Mouse (Mus musculus): ENCODE measurements around the gene BC025446. TPM values are rescaled to one million over a fixed set of nuclear protein-coding genes. Genes with fewer than 3 reads are reported as not detected.

Gene BC025446
- polyA plus RNA-seq, 1 experiment from 2014 or later = 4.9 TPM

- Histone ChIP-seq H3K9ac (no peak overlapping the region), H3K27me3 (no peaks in the 10 kb centered on the region), H3K27ac (replicated peaks) (no peak overlapping the region), H3K9me3 (replicated peaks) (no peaks in the 10 kb centered on the region), H3K4me2 (no peak overlapping the region), H3K36me3 (replicated peaks) (no peaks in the 10 kb centered on the region), H3K4me3 (replicated peaks) (no peak overlapping the region), H3K4me1 (replicated peaks) (no peaks in the 10 kb centered on the region)
- ATAC-seq (ENCODE audit: insufficient read depth) = no peak
Measured at GRCm38 (mm10) chr15:75265863-75266262, 49.7 kb downstream of the BC025446 start.

- H3K4me3 ChIP-seq (replicated peaks) = no peak overlapping the region
- no peaks in the 10 kb centered on the region for H3K36me3 ChIP-seq (replicated peaks)
- WGBS (ENCODE audit: insufficient replicate concordance) = 28% methylated on average over 1 of the region's 1 CpGs
- no peak for ATAC-seq (ENCODE audit: insufficient read depth)
- no peaks in the 10 kb centered on the region for H3K27me3 ChIP-seq
- H3K9ac ChIP-seq = no peak overlapping the region
- no peaks in the 10 kb centered on the region for H3K4me1 ChIP-seq (replicated peaks)
- no peaks in the 10 kb centered on the region for H3K9me3 ChIP-seq (replicated peaks)
- H3K27ac ChIP-seq (replicated peaks) = no peak overlapping the region
- no peak overlapping the region for H3K4me2 ChIP-seq
Measured at GRCm38 (mm10) chr15:75266626-75267025, 50.5 kb downstream of the BC025446 start.

- Histone ChIP-seq H3K4me3 (replicated peaks) (no peak within 1 kb of the TSS), H3K36me3 (replicated peaks) (no peaks in the 10 kb centered on the region), H3K27me3 (no peaks in the 10 kb centered on the region), H3K27ac (replicated peaks) (no peak within 1 kb of the TSS), H3K4me1 (replicated peaks) (no peaks in the 10 kb centered on the region), H3K4me2 (no peak within 1 kb of the TSS), H3K9ac (no peak within 1 kb of the TSS), H3K9me3 (replicated peaks) (no peaks in the 10 kb centered on the region)
- ATAC-seq (ENCODE audit: insufficient read depth) = no peak
Measured at GRCm38 (mm10) chr15:75268121-75268520, 51.9 kb downstream of the BC025446 start, which contains the start of gene Ly6f. Ly6f (plus strand) TSS chr15:75268421.

DNA sequence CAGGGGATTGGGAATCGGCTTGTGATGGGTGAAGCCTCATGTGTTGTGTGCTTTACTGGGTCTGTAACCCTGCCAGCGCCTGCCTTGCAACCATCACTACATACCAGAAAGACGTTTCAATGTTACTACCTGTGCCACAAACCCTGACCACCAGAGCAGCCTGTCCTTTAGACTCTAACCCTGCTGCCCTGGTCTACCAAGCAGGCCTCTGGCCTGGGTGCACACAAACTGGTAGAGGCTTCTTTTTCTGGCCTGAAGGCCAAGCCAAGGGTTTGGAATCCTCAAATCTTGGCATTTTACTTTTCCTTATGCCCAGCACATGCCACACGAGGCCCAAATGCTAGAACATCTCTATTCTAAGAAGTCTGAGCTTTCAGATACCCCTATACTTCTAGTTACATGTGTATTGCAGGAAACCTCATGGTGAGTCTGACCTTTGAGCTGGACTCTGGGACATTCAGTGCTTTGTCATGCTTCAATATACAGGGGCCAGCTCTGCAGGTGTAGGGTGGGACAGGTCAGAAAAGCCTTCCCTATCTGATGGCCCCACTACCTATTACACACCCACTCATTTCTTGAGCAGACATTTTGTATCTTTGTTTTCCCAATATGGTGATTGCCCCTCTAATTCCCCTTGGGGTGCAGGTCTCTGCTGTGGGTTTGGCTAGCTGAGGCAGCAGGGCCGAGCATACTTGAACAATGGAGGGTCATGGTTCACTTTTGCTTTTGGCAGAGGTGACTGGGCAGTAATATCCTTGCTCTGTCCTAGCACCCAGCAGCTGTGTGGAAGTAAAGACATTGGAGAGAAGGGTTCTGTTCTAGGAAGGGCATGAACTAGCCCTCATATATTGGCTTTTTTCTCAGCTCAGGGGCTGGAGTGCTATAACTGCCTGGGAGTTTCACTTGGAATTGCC is 53.0 kb downstream of the BC025446 start:
- H3K9me3 ChIP-seq (replicated peaks) = no peaks in the 10 kb centered on the region
- no peak overlapping the region for H3K4me3 ChIP-seq (replicated peaks)
- no peak overlapping the region for H3K9ac ChIP-seq
- ATAC-seq (ENCODE audit: insufficient read depth) = no peak
- WGBS (ENCODE audit: insufficient replicate concordance) = 53% methylated on average over 5 of the region's 5 CpGs
- H3K27ac ChIP-seq (replicated peaks) = no peak overlapping the region
- H3K4me1 ChIP-seq (replicated peaks) = no peaks in the 10 kb centered on the region
- H3K4me2 ChIP-seq = no peak overlapping the region
- no peaks in the 10 kb centered on the region for H3K36me3 ChIP-seq (replicated peaks)
- H3K27me3 ChIP-seq = no peaks in the 10 kb centered on the region

GRCm38 (mm10) chr15:75270169-75270568 is 54.0 kb downstream of the BC025446 start:
- Histone ChIP-seq H3K27me3 (no peaks in the 10 kb centered on the region), H3K9me3 (replicated peaks) (no peaks in the 10 kb centered on the region), H3K4me1 (replicated peaks) (no peaks in the 10 kb centered on the region), H3K4me3 (replicated peaks) (no peak overlapping the region), H3K9ac (no peak overlapping the region), H3K4me2 (no peak overlapping the region), H3K36me3 (replicated peaks) (no peaks in the 10 kb centered on the region), H3K27ac (replicated peaks) (no peak overlapping the region)
- ATAC-seq (ENCODE audit: insufficient read depth) = no peak

DNA sequence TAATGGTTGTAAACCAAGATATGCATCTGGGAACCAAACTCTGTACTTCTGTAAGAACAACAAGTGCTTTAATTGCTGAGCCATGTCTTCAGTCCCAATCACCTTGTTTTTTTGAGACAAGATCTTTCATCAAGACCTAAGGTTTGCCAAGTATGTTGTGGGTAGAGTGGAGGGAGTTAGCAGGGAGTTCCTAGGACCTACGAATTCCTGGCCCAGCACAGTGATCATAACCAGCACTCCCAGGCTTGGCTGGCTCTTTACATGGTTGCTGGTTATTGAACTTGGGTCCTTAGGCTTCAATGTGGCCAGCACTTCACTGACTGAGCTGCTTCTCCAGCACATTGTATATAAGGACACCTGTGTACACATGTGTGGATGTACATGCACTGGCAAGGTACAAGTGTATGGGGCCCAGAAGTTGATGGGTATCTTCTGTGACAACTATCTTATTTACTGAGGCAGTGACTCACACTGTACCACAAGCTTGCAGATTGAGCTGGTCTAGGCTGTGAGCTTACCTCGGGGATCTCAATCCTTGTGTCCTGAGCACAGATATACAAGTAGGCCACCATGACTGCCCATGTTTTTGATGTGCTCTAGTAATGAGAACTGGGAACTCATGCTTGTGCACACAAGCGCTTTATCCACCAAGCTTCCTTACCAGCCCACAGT is 54.7 kb downstream of the BC025446 start:
- Histone ChIP-seq H3K4me2 (no peak overlapping the region), H3K4me3 (replicated peaks) (no peak overlapping the region), H3K9me3 (replicated peaks) (no peaks in the 10 kb centered on the region), H3K4me1 (replicated peaks) (no peaks in the 10 kb centered on the region), H3K27me3 (no peaks in the 10 kb centered on the region), H3K36me3 (replicated peaks) (no peaks in the 10 kb centered on the region), H3K9ac (no peak overlapping the region), H3K27ac (replicated peaks) (no peak overlapping the region)
- ATAC-seq (ENCODE audit: insufficient read depth) = no peak
- 49% methylated on average over 3 of the region's 3 CpGs for WGBS (ENCODE audit: insufficient replicate concordance)

DNA sequence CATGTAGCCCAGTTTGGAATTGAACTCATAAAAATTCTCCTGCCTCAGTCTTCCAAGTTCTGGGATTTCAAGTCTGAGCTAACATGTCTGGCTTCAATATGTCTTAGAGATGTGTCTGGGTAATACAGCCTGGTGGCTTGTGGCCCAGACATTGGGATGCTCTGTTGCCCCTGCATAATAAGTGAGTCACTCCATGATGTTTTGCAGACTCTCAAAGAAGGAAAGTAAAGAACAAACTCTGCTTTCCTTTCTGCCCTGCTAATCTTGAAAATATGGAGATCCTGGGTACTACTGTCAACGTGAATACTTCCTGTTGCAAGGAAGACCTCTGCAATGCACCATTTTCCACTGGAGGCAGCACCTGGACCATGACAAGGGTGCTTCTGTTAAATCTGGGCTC is 55.2 kb downstream of the BC025446 start:
- Histone ChIP-seq H3K27me3 (no peaks in the 10 kb centered on the region), H3K9ac (no peak overlapping the region), H3K4me3 (replicated peaks) (no peak overlapping the region), H3K4me2 (no peak overlapping the region), H3K4me1 (replicated peaks) (no peaks in the 10 kb centered on the region), H3K9me3 (replicated peaks) (no peaks in the 10 kb centered on the region), H3K27ac (replicated peaks) (no peak overlapping the region), H3K36me3 (replicated peaks) (no peaks in the 10 kb centered on the region)
- ATAC-seq (ENCODE audit: insufficient read depth) = no peak
- WGBS (ENCODE audit: insufficient replicate concordance) = 47% methylated on average over 1 of the region's 1 CpGs

DNA sequence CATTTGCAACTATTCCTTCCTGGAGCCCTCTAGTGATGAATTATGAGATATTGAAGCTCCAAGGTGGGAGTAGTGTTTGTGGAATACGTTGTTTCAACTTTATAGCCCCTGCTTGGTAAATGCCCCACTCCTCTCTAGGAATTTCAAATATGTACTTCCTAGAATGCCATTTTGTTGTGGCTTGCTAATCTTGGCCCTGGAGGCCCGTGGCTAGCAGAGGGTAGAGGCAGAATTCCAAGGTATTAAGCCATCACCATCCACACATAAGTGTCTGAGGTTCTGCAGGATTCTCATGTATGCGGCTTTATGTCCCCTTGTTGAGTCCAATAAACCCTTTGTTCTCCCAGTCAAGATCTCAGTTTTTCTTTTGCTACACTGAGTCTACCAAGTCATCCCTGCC is 55.7 kb downstream of the BC025446 start:
- Histone ChIP-seq H3K27ac (replicated peaks) (no peak overlapping the region), H3K27me3 (no peaks in the 10 kb centered on the region), H3K4me1 (replicated peaks) (no peaks in the 10 kb centered on the region), H3K4me2 (no peak overlapping the region), H3K9me3 (replicated peaks) (no peaks in the 10 kb centered on the region), H3K9ac (no peak overlapping the region), H3K36me3 (replicated peaks) (no peaks in the 10 kb centered on the region), H3K4me3 (replicated peaks) (no peak overlapping the region)
- no peak for ATAC-seq (ENCODE audit: insufficient read depth)
- WGBS (ENCODE audit: insufficient replicate concordance) = 43% methylated on average over 3 of the region's 3 CpGs

Other genes starting within 250 kb of the BC025446 start
- not detected in 2 replicates for gene Ly6i, start 232.9 kb upstream of the BC025446 start, polyA plus RNA-seq (2015; fragmentation: Nextera tagmentation; extraction: Ambion mirVana)
- 3.4 and 3.7 TPM in 2 replicates for gene Ly6a, start 218.3 kb upstream of the BC025446 start, polyA plus RNA-seq (2015; fragmentation: Nextera tagmentation; extraction: Ambion mirVana)
- gene Ly6c1, start 167.5 kb upstream of the BC025446 start, polyA plus RNA-seq (2015; fragmentation: Nextera tagmentation; extraction: Ambion mirVana) = 0.45 and 0.51 TPM in 2 replicates
- 54.7 and 60.2 TPM in 2 replicates for gene Ly6c2, start 104.4 kb upstream of the BC025446 start, polyA plus RNA-seq (2015; fragmentation: Nextera tagmentation; extraction: Ambion mirVana)
- gene Ly6g, start 61.1 kb upstream of the BC025446 start, polyA plus RNA-seq (2015; fragmentation: Nextera tagmentation; extraction: Ambion mirVana) = 2.2 and 3.6 TPM in 2 replicates
- gene Ly6f, start 52.0 kb downstream of the BC025446 start, polyA plus RNA-seq (2015; fragmentation: Nextera tagmentation; extraction: Ambion mirVana) = not detected in 2 replicates